Mouse (Mus musculus) heart, adult 18-20 months (tissue): ENCODE measurements around the gene Son. TPM values are rescaled to one million over a fixed set of nuclear protein-coding genes. Genes with fewer than 3 reads are reported as not detected.

Experiments used
- DNase-seq, 2 experiments: peaks; one replicate each; pipeline ENCODE4 v3.0.0; 2021 to 2022; ENCODE audit warnings: mixed read lengths in 1 of 2
- total RNA-seq, 2 experiments: library from RNA; stranded (reverse); gene quantifications; 2 replicates each; pipeline ENCODE4 v1.2.3; 2021

Gene Son
- total RNA-seq, 2 experiments from 2014 or later = 120 to 135 TPM

- DNase-seq = no peak
Measured at GRCm38 (mm10) chr16:91688023-91688618, 40.8 kb downstream of the Son start.

GRCm38 (mm10) chr16:91688619-91689334 lies 41.5 kb downstream of the Son start, which contains the start of gene Donson:
Gene Donson (minus strand): TSS chr16:91688770.
- DNase-seq = peak; percentile 94 to 96

GRCm38 (mm10) chr16:91689791-91690190 lies 42.5 kb downstream of the Son start:
- no peak for DNase-seq

GRCm38 (mm10) chr16:91694455-91695084 lies 47.3 kb downstream of the Son start:
- peak; percentile 71 to 88 for DNase-seq

- DNase-seq = no peak
Measured at GRCm38 (mm10) chr16:91695108-91695755, 47.9 kb downstream of the Son start.

- DNase-seq = no peak
Measured at GRCm38 (mm10) chr16:91698995-91699394, 51.7 kb downstream of the Son start.

- no peak for DNase-seq
Measured at GRCm38 (mm10) chr16:91701908-91702307, 54.6 kb downstream of the Son start.

- no peak for DNase-seq
Measured at GRCm38 (mm10) chr16:91702771-91703188, 55.5 kb downstream of the Son start.

- DNase-seq = no peak
Measured at GRCm38 (mm10) chr16:91704603-91705340, 57.5 kb downstream of the Son start.

- no peak for DNase-seq
Measured at GRCm38 (mm10) chr16:91710241-91710640, 62.9 kb downstream of the Son start.

GRCm38 (mm10) chr16:91716927-91717349 lies 69.6 kb downstream of the Son start:
- DNase-seq = peak; percentile 76 to 79

- no peak for DNase-seq
Measured at GRCm38 (mm10) chr16:91717399-91717798, 70.1 kb downstream of the Son start.

GRCm38 (mm10) chr16:91724247-91724646 lies 76.9 kb downstream of the Son start:
- DNase-seq = peak; percentile 66 to 80

GRCm38 (mm10) chr16:91727433-91727832 lies 80.1 kb downstream of the Son start:
- DNase-seq = no peak

GRCm38 (mm10) chr16:91728123-91729065 lies 81.1 kb downstream of the Son start, which contains the start of gene Cryzl1:
Gene Cryzl1 (minus strand): TSS chr16:91728975.
- DNase-seq = peak; percentile 99 to 100

Other genes starting within 250 kb of the Son start
- gene Il10rb, start 241.3 kb upstream of the Son start, total RNA-seq = 100 to 1,000 TPM; 115 to 133 TPM
- gene Ifnar1, start 162.3 kb upstream of the Son start, total RNA-seq = 10 to 100 TPM; 19.0 to 23.1 TPM
- 100 to 1,000 TPM; 121 to 129 TPM for gene Ifngr2, start 100.4 kb upstream of the Son start, total RNA-seq
- 10 to 100 TPM; 42.4 to 46.6 TPM for gene Tmem50b, start 49.7 kb upstream of the Son start, total RNA-seq
- gene Dnajc28, start 28.5 kb upstream of the Son start, total RNA-seq = 10 to 100 TPM; 35.1 to 40.1 TPM
- 10 to 100 TPM; 53.7 to 69.4 TPM for gene Gart, start 554 bp upstream of the Son start, total RNA-seq
- 1 to 10 TPM; 2.9 to 3.6 TPM for gene Donson, start 41.3 kb downstream of the Son start, total RNA-seq
- 10 to 100 TPM; 23.0 to 25.0 TPM for gene Cryzl1, start 81.5 kb downstream of the Son start, total RNA-seq
- 10 to 100 TPM; 50.2 to 53.6 TPM for gene Itsn1, start 81.8 kb downstream of the Son start, total RNA-seq